Mouse (Mus musculus) limb, embryonic 10.5 days (tissue): ENCODE data around the gene Crip2. TPM values are rescaled to one million over a fixed set of nuclear protein-coding genes. Genes with fewer than 3 reads are reported as not detected.

Experiments
- DNase-seq: peaks from one replicate; pipeline ENCODE4 v3.0.0-alpha.2; 2017; ENCODE audit warnings: low spot score
- H3K27ac ChIP-seq: fragments of 300-500 bp; sonication (generic); 2 replicates; pipeline ENCODE4 v1.5.1; 2016; ENCODE audit warnings: mild to moderate bottlenecking
- H3K27me3 ChIP-seq: fragments of 300-500 bp; sonication (generic); 2 replicates; pipeline ENCODE4 v1.6.1; 2016; ENCODE audit warnings: low read depth, mild to moderate bottlenecking; ENCODE audit not compliant: poor library complexity, severe bottlenecking
- H3K36me3 ChIP-seq: fragments of 300-500 bp; sonication (generic); 2 replicates; pipeline ENCODE4 v1.6.1; 2016; ENCODE audit warnings: mild to moderate bottlenecking, moderate library complexity
- H3K4me1 ChIP-seq: fragments of 300-500 bp; sonication (generic); 2 replicates; pipeline ENCODE4 v1.6.1; 2016
- H3K4me3 ChIP-seq: fragments of 300-500 bp; sonication (generic); 2 replicates; pipeline ENCODE4 v1.5.1; 2016; ENCODE audit warnings: mild to moderate bottlenecking, moderate library complexity
- H3K9me3 ChIP-seq: fragments of 300-500 bp; sonication (generic); replicated peaks from 2 replicates; pipeline ENCODE4 v1.6.1; 2016; ENCODE audit warnings: mild to moderate bottlenecking
- WGBS: fragments of 180-500 bp; shearing (Covaris S2); methylation state at CpG from one replicate; pipeline ENCODE4 v1.1.7; 2016; 5-methylcytosine and 5-hydroxymethylcytosine counted together
- polyA plus RNA-seq: library from polyadenylated mRNA; unstranded; fragments of >200 nt; fragmentation: Nextera tagmentation; extraction: Ambion mirVana; gene quantifications from 2 replicates; pipeline ENCODE4 v1.2.1, GENCODE M21; 2016

Crip2 gene
- polyA plus RNA-seq, 1 experiment from 2014 or later = 63.8 TPM

GRCm38 (mm10) chr12:113135401-113135800 is 4.6 kb upstream of the Crip2 start:
- Histone ChIP-seq H3K4me3 (no peak overlapping the region), H3K27me3 (peaks cover 4% of the 10 kb centered on the region), H3K36me3 (peaks cover 87% of the 10 kb centered on the region), H3K27ac (no peak overlapping the region), H3K9me3 (no peaks in the 10 kb centered on the region), H3K4me1 (peaks cover 19% of the 10 kb centered on the region)
- WGBS = 91% methylated on average over 7 of the region's 7 CpGs
- DNase-seq = no peak

GRCm38 (mm10) chr12:113136492-113137020 is 3.5 kb upstream of the Crip2 start:
- Histone ChIP-seq H3K4me1 (peaks cover 29% of the 10 kb centered on the region), H3K4me3 (no peak overlapping the region), H3K9me3 (no peaks in the 10 kb centered on the region), H3K36me3 (peaks cover 75% of the 10 kb centered on the region), H3K27ac (no peak overlapping the region), H3K27me3 (peaks cover 15% of the 10 kb centered on the region)
- no peak for DNase-seq
- 90% methylated on average over 17 of the region's 17 CpGs for WGBS

- Histone ChIP-seq H3K36me3 (peaks cover 65% of the 10 kb centered on the region), H3K27me3 (peaks cover 25% of the 10 kb centered on the region), H3K4me1 (peaks cover 39% of the 10 kb centered on the region), H3K27ac (no peak overlapping the region), H3K9me3 (no peaks in the 10 kb centered on the region), H3K4me3 (no peak overlapping the region)
- 90% methylated on average over 18 of the region's 18 CpGs for WGBS
- DNase-seq = no peak
Measured at GRCm38 (mm10) chr12:113137260-113138213, 2.5 kb upstream of the Crip2 start.

GRCm38 (mm10) chr12:113138291-113138690 is 1.7 kb upstream of the Crip2 start:
- Histone ChIP-seq H3K4me3 (no peak overlapping the region), H3K36me3 (peaks cover 58% of the 10 kb centered on the region), H3K27ac (no peak overlapping the region), H3K4me1 (peaks cover 46% of the 10 kb centered on the region), H3K27me3 (peaks cover 33% of the 10 kb centered on the region), H3K9me3 (no peaks in the 10 kb centered on the region)
- 83% methylated on average over 6 of the region's 6 CpGs for WGBS
- DNase-seq = no peak

- Histone ChIP-seq H3K4me3 (peak overlapping the region; percentile 60), H3K27ac (peak overlapping the region; percentile 68), H3K9me3 (no peaks in the 10 kb centered on the region), H3K36me3 (peaks cover 49% of the 10 kb centered on the region), H3K4me1 (peaks cover 46% of the 10 kb centered on the region), H3K27me3 (peaks cover 41% of the 10 kb centered on the region)
- no peak for DNase-seq
- 56% methylated on average over 11 of the region's 11 CpGs for WGBS
Measured at GRCm38 (mm10) chr12:113138901-113139864, 853 bp upstream of the Crip2 start.

GRCm38 (mm10) chr12:113140616-113141411 is 778 bp downstream of the Crip2 start:
- Histone ChIP-seq H3K27ac (peak overlapping the region; percentile 68; the same call in 1 of the 2 replicates), H3K9me3 (no peaks in the 10 kb centered on the region), H3K27me3 (peaks cover 49% of the 10 kb centered on the region), H3K36me3 (peaks cover 35% of the 10 kb centered on the region), H3K4me3 (peak overlapping the region; percentile 60), H3K4me1 (peaks cover 48% of the 10 kb centered on the region)
- no peak for DNase-seq
- WGBS = 3% methylated on average over 49 of the region's 49 CpGs

GRCm38 (mm10) chr12:113141531-113141973 is 1.5 kb downstream of the Crip2 start:
- Histone ChIP-seq H3K9me3 (no peaks in the 10 kb centered on the region), H3K27me3 (peaks cover 56% of the 10 kb centered on the region), H3K4me3 (peak overlapping the region; percentile 60), H3K27ac (no peak overlapping the region), H3K36me3 (peaks cover 28% of the 10 kb centered on the region), H3K4me1 (peaks cover 53% of the 10 kb centered on the region)
- DNase-seq = no peak
- 62% methylated on average over 8 of the region's 8 CpGs for WGBS

GRCm38 (mm10) chr12:113142021-113142975 is 2.3 kb downstream of the Crip2 start:
- Histone ChIP-seq H3K4me3 (peak overlapping the region; percentile 60), H3K9me3 (no peaks in the 10 kb centered on the region), H3K4me1 (peaks cover 56% of the 10 kb centered on the region), H3K27me3 (peaks cover 64% of the 10 kb centered on the region), H3K27ac (peak overlapping the region; percentile 53; the same call in 1 of the 2 replicates), H3K36me3 (peaks cover 20% of the 10 kb centered on the region)
- WGBS = 21% methylated on average over 15 of the region's 15 CpGs
- DNase-seq = peak; percentile 54

GRCm38 (mm10) chr12:113143164-113143563 is 3.1 kb downstream of the Crip2 start:
- WGBS = 60% methylated on average over 7 of the region's 7 CpGs
- Histone ChIP-seq H3K4me1 (peaks cover 60% of the 10 kb centered on the region), H3K36me3 (peaks cover 11% of the 10 kb centered on the region), H3K9me3 (no peaks in the 10 kb centered on the region), H3K27ac (0 out of 2 replicates have a peak overlapping the region, but pooled peaks have one; percentile 42), H3K27me3 (peaks cover 72% of the 10 kb centered on the region), H3K4me3 (peak overlapping the region; percentile 60)
- no peak for DNase-seq

- Histone ChIP-seq H3K9me3 (no peaks in the 10 kb centered on the region), H3K36me3 (0 out of 2 replicates have a peak, but pooled peaks cover 2% of the 10 kb centered on the region), H3K27me3 (peaks cover 82% of the 10 kb centered on the region), H3K4me1 (peaks cover 54% of the 10 kb centered on the region), H3K27ac (no peak overlapping the region), H3K4me3 (no peak overlapping the region)
- DNase-seq = no peak
- WGBS = 83% methylated on average over 20 of the region's 20 CpGs
Measured at GRCm38 (mm10) chr12:113144001-113144756, 4.1 kb downstream of the Crip2 start.
